Mouse (Mus musculus) midbrain, embryonic 11.5 days (tissue): ENCODE data around the gene Fam198b. TPM values are rescaled to one million over a fixed set of nuclear protein-coding genes. Genes with fewer than 3 reads are reported as not detected.

Experiments used
- ATAC-seq: fragments of 200-750 bp; cut with Nextera tagmentation; 2 replicates; pipeline ENCODE4 v1.8.0; 2017; ENCODE audit warnings: moderate TSS enrichment, moderate library complexity; ENCODE audit not compliant: low FRiP score
- DNase-seq: peaks from one replicate; pipeline ENCODE4 v3.0.0; 2015; ENCODE audit warnings: low spot score; ENCODE audit errors: missing footprints
- H3K27ac ChIP-seq: fragments of 300-500 bp; sonication (generic); 2 replicates; pipeline ENCODE4 v1.5.1; 2014; ENCODE audit warnings: low read depth, low read length
- H3K27me3 ChIP-seq: fragments of 300-500 bp; sonication (generic); 2 replicates; pipeline ENCODE4 v1.6.1; 2014; ENCODE audit warnings: mild to moderate bottlenecking, low read length, moderate library complexity, mixed read lengths; ENCODE audit not compliant: control insufficient read depth, insufficient read depth
- H3K36me3 ChIP-seq: fragments of 300-500 bp; sonication (generic); 2 replicates; pipeline ENCODE4 v1.6.1; 2014; ENCODE audit warnings: mild to moderate bottlenecking, low read length, moderate library complexity, mixed read lengths; ENCODE audit not compliant: control insufficient read depth, insufficient read depth
- H3K4me1 ChIP-seq: fragments of 300-500 bp; sonication (generic); 2 replicates; pipeline ENCODE4 v1.6.1; 2014; ENCODE audit warnings: low read length; ENCODE audit not compliant: control insufficient read depth, insufficient read depth
- H3K4me2 ChIP-seq: fragments of 300-500 bp; sonication (generic); 2 replicates; pipeline ENCODE4 v1.6.1; 2014; ENCODE audit warnings: mild to moderate bottlenecking, moderate library complexity
- H3K4me3 ChIP-seq: fragments of 300-500 bp; sonication (generic); 2 replicates; pipeline ENCODE4 v1.5.1; 2014; ENCODE audit warnings: low read depth, low read length
- H3K9ac ChIP-seq: fragments of 300-500 bp; sonication (generic); 2 replicates; pipeline ENCODE4 v1.6.1; 2014; ENCODE audit warnings: low read length
- H3K9me3 ChIP-seq: fragments of 300-500 bp; sonication (generic); 2 replicates; pipeline ENCODE4 v1.6.1; 2016; ENCODE audit warnings: low read length; ENCODE audit not compliant: control insufficient read depth
- WGBS: fragments of 180-500 bp; shearing (Covaris S2); extraction: QIAGEN DNeasy Blood & Tissue Kit; methylation state at CpG from one replicate; pipeline ENCODE4 v1.1.7; 2014; 5-methylcytosine and 5-hydroxymethylcytosine counted together
- polyA plus RNA-seq: library from polyadenylated mRNA; unstranded; fragments of >200 nt; fragmentation: Nextera tagmentation; extraction: Ambion mirVana; gene quantifications from 2 replicates; pipeline ENCODE4 v1.2.1, GENCODE M21; 2014

Fam198b gene
- 0.73 and 0.77 TPM in 2 replicates for polyA plus RNA-seq

DNA sequence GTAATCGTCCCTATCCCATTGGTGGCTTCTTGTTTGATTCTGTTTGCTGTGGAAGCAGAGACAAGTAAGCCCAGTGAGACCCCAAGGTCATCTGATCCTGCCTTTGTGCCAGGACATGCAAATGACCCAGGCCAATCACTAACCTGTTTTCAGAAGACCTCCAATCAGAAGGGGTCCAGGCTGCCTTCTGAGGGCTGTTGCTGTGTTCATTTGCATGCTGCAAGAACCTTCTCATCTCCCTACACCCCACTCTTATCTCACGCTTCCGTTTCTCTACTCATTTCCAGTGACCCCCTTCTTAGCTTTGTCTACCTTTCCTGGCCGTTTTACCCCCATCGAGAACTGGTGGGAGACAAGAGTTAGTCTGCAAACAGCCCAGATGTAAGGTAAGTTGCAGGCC lies at the start of gene Fam198b:
Fam198b (plus strand) TSS at position 229 of the 400 bp plus-strand sequence.
- Histone ChIP-seq H3K4me3 (no peak within 1 kb of the TSS), H3K36me3 (no peaks in the 10 kb centered on the region), H3K9me3 (no peaks in the 10 kb centered on the region), H3K27ac (no peak within 1 kb of the TSS), H3K9ac (no peak within 1 kb of the TSS), H3K27me3 (no peaks in the 10 kb centered on the region), H3K4me2 (no peak within 1 kb of the TSS), H3K4me1 (no peaks in the 10 kb centered on the region; the same call in 1 of the 2 replicates)
- 66% methylated on average over 5 of the region's 5 CpGs for WGBS
- DNase-seq: no peak
- 0 out of 2 replicates have a peak, but pooled peaks have one; percentile 15 for ATAC-seq

DNA sequence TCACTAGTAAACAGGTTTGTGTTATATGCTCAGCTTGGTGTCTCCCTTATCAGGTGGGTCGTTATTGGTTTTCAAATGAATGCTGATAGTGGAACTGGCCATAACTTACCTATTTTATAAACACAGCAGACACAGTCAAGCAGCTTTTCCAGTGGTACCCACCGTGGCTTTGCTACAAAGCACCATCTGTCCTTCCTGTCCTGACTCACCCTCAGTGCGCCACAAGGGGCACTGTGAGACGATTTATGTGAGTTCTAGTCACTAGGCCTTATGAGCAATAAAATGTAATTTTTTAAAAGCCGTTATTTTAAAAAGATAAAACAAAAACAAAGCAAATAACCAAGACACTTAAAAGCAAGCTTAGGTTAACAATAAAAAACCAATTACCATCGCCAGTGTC lies 45.6 kb upstream of the Fam198b start:
- H3K27me3 ChIP-seq: no peaks in the 10 kb centered on the region
- ATAC-seq (no peak), DNase-seq (no peak)
- no peak overlapping the region for H3K4me2 ChIP-seq
- no peak overlapping the region for H3K4me3 ChIP-seq
- 54% methylated on average over 6 of the region's 6 CpGs for WGBS
- no peak overlapping the region for H3K27ac ChIP-seq
- H3K36me3 ChIP-seq: no peaks in the 10 kb centered on the region
- no peak overlapping the region for H3K9ac ChIP-seq
- no peaks in the 10 kb centered on the region for H3K9me3 ChIP-seq
- H3K4me1 ChIP-seq: no peaks in the 10 kb centered on the region

- Histone ChIP-seq H3K4me1 (no peaks in the 10 kb centered on the region), H3K4me2 (peak overlapping the region; percentile 72), H3K36me3 (no peaks in the 10 kb centered on the region), H3K27me3 (no peaks in the 10 kb centered on the region), H3K4me3 (no peak overlapping the region), H3K9ac (no peak overlapping the region), H3K27ac (no peak overlapping the region), H3K9me3 (no peaks in the 10 kb centered on the region)
- 86% methylated on average over 6 of the region's 6 CpGs for WGBS
- ATAC-seq: no peak
- no peak for DNase-seq
Measured at GRCm38 (mm10) chr3:79841475-79841874, 42.9 kb upstream of the Fam198b start.

GRCm38 (mm10) chr3:79842165-79842564 lies 42.2 kb upstream of the Fam198b start:
- H3K4me2 ChIP-seq: peak overlapping the region; percentile 72
- H3K4me3 ChIP-seq: peak overlapping the region; percentile 46
- DNase-seq: no peak
- ATAC-seq: peak; percentile 75
- no peaks in the 10 kb centered on the region for H3K36me3 ChIP-seq
- no peak overlapping the region for H3K27ac ChIP-seq
- H3K4me1 ChIP-seq: no peaks in the 10 kb centered on the region
- no peaks in the 10 kb centered on the region for H3K9me3 ChIP-seq
- no peaks in the 10 kb centered on the region for H3K27me3 ChIP-seq
- peak overlapping the region; percentile 63 for H3K9ac ChIP-seq
- 10% methylated on average over 12 of the region's 12 CpGs for WGBS

GRCm38 (mm10) chr3:79842616-79843016 lies 41.7 kb upstream of the Fam198b start:
- WGBS: 1% methylated on average over 19 of the region's 19 CpGs
- Histone ChIP-seq H3K36me3 (no peaks in the 10 kb centered on the region), H3K9me3 (no peaks in the 10 kb centered on the region), H3K4me2 (peak overlapping the region; percentile 72), H3K9ac (peak overlapping the region; percentile 63), H3K4me3 (peak overlapping the region; percentile 46), H3K27me3 (no peaks in the 10 kb centered on the region), H3K27ac (no peak overlapping the region), H3K4me1 (no peaks in the 10 kb centered on the region)
- ATAC-seq (peak; percentile 89), DNase-seq (peak; percentile 93)

DNA sequence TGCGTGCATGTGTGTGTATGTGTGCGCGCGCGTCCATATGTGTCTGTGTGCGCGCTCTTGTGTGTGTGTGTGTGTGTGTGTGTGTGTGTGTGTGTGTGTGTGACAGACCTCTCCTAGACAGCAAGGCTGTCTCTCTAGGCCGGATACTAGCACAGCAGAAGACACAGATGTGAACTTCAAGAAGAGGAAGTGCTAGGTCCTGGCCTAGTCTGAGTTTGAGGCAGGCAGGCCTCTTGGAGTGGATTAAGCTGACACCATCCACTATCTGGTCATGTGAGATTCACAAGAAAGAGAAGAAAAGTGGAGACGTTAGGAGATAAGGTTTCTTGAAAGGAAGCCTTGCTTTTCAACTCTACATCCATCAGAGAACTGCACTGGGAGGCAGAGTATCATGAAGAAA lies 40.3 kb upstream of the Fam198b start:
- no peak for ATAC-seq
- no peaks in the 10 kb centered on the region for H3K4me1 ChIP-seq
- no peak overlapping the region for H3K4me2 ChIP-seq
- 88% methylated on average over 9 of the region's 9 CpGs for WGBS
- no peak overlapping the region for H3K4me3 ChIP-seq
- H3K36me3 ChIP-seq: no peaks in the 10 kb centered on the region
- DNase-seq: no peak
- no peak overlapping the region for H3K27ac ChIP-seq
- no peaks in the 10 kb centered on the region for H3K27me3 ChIP-seq
- H3K9me3 ChIP-seq: no peaks in the 10 kb centered on the region
- no peak overlapping the region for H3K9ac ChIP-seq

- Histone ChIP-seq H3K4me3 (no peak overlapping the region), H3K36me3 (no peaks in the 10 kb centered on the region), H3K9ac (no peak overlapping the region), H3K27ac (no peak overlapping the region), H3K4me2 (no peak overlapping the region), H3K27me3 (0 out of 2 replicates have a peak, but pooled peaks cover 2% of the 10 kb centered on the region), H3K4me1 (no peaks in the 10 kb centered on the region), H3K9me3 (no peaks in the 10 kb centered on the region)
- no peak for DNase-seq
- 84% methylated on average over 5 of the region's 5 CpGs for WGBS
- no peak for ATAC-seq
Measured at GRCm38 (mm10) chr3:79846633-79847032, 37.7 kb upstream of the Fam198b start.

DNA sequence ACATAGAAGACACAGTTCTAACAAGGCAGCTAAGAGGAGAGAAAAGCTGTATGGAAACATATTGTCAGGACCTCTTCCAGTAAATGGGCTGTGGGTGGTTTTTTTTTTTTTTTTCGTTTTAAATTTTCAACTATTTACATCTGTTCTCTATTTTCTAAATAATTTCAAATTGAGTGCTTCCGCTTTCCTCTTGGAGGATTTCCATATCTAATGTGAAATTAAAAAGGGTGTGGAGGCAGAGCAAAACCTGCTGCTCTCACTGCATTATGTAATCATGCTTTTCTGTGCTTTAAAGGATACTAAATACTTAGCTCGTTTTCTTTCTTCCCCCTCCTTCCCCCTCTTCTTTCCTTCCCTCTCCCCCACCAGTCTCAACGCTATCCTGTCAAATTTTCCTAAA lies 35.5 kb upstream of the Fam198b start:
- no peaks in the 10 kb centered on the region for H3K36me3 ChIP-seq
- peaks cover 5% of the 10 kb centered on the region; the same call in 1 of the 2 replicates for H3K4me1 ChIP-seq
- no peak for ATAC-seq
- no peak for DNase-seq
- no peak overlapping the region for H3K4me2 ChIP-seq
- H3K27me3 ChIP-seq: 0 out of 2 replicates have a peak, but pooled peaks cover 2% of the 10 kb centered on the region
- no peak overlapping the region for H3K9ac ChIP-seq
- no peaks in the 10 kb centered on the region for H3K9me3 ChIP-seq
- 40% methylated on average over 4 of the region's 4 CpGs for WGBS
- no peak overlapping the region for H3K27ac ChIP-seq
- no peak overlapping the region for H3K4me3 ChIP-seq

DNA sequence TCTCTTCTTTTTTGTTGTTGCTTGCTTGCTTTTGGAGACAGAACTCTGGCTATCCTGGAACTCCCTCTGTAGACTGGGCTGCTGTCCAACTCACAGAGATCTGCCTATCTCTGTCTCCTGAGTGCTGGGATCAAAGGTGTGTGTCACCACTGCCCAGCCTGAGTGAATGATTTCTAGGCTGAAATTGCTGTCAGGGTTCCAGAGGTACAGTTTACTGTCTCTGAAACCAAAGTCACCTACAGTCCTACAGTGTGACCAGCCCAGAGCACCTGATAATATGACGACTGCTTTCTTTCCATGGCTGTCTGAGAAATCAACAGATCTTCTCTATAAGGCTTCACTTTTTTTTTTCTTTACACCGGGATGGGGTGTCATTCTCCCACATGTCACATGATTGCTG lies 34.7 kb upstream of the Fam198b start:
- ATAC-seq: no peak
- H3K27me3 ChIP-seq: 0 out of 2 replicates have a peak, but pooled peaks cover 2% of the 10 kb centered on the region
- WGBS: 87% methylated on average over 2 of the region's 2 CpGs

More for the DNA sequence above, 34.7 kb upstream of the Fam198b start:
- Histone ChIP-seq H3K4me3 (no peak overlapping the region), H3K27ac (no peak overlapping the region), H3K4me1 (peaks cover 5% of the 10 kb centered on the region; the same call in 1 of the 2 replicates), H3K9me3 (no peaks in the 10 kb centered on the region), H3K9ac (no peak overlapping the region), H3K36me3 (no peaks in the 10 kb centered on the region), H3K4me2 (no peak overlapping the region)
- no peak for DNase-seq
